Mouse (Mus musculus): ENCODE measurements around the gene Nipsnap2. TPM values are rescaled to one million over a fixed set of nuclear protein-coding genes. Genes with fewer than 3 reads are reported as not detected.
"Not testable (repeated sequence)": the region's sequence is repeated elsewhere in the genome, so short reads cannot be mapped to it uniquely, and the experiment has no call there.

The Nipsnap2 gene
- polyA plus RNA-seq, 1 experiment = 15.2 TPM

DNA sequence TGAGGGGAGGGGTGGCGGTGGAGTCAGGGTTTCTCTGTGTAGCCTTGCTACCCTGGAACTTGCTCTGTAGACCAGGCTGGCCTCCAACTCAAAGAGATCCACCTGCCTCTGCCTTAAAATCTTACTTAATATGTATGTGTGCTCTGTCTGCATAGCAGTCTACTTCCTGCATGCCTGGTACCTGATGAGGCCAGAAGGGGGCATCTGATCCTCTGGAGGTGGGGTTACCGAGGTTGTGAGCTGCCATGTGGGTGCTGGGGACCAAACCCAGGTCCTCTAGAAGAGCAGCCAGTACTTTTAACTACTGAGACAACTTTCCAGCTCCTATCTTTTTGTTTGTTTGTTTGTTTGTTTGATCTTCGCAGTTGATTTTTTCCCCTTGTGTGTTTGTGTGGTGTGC lies 55.3 kb downstream of the Nipsnap2 start:
- Histone ChIP-seq H3K9me3 (no peaks in the 10 kb centered on the region), H3K4me1 (peaks cover 41% of the 10 kb centered on the region), H3K27me3 (replicated peaks) (no peaks in the 10 kb centered on the region), H3K36me3 (replicated peaks; ENCODE audit: low read length) (peaks cover 16% of the 10 kb centered on the region), H3K4me3 (replicated peaks) (no peak overlapping the region)
- no peak for TF ChIP-seq FLI1 (IDR thresholded peaks at IDR 0.05; ENCODE audit: low read length)
- no peak for TF ChIP-seq GATA1 (IDR thresholded peaks at IDR 0.05; ENCODE audit: borderline replicate concordance, low read length)

DNA sequence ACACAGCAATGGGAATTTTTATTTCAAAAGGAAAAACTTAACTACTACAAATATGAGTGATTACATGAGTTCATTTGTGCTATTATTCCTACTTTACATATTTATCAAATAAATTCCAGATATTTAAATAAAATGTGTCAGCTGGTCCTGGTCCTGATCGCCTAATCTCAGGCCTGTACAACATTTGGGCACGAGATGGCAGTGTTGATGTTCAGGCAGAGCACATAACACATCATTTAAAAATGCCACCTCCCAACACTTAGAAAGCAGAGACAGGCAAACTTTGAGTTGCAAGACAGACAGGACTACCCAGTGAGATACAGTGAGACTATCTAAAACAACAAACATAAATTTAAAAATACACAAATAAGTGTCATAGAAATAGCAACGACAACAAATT lies 57.3 kb downstream of the Nipsnap2 start:
- Histone ChIP-seq H3K27me3 (replicated peaks) (no peaks in the 10 kb centered on the region), H3K9me3 (no peaks in the 10 kb centered on the region), H3K4me1 (peaks cover 45% of the 10 kb centered on the region), H3K4me3 (replicated peaks) (no peak overlapping the region), H3K36me3 (replicated peaks; ENCODE audit: low read length) (peaks cover 2% of the 10 kb centered on the region)
- TF ChIP-seq GATA1 (IDR thresholded peaks at IDR 0.05; ENCODE audit: borderline replicate concordance, low read length) (no peak), FLI1 (IDR thresholded peaks at IDR 0.05; ENCODE audit: low read length) (no peak)

DNA sequence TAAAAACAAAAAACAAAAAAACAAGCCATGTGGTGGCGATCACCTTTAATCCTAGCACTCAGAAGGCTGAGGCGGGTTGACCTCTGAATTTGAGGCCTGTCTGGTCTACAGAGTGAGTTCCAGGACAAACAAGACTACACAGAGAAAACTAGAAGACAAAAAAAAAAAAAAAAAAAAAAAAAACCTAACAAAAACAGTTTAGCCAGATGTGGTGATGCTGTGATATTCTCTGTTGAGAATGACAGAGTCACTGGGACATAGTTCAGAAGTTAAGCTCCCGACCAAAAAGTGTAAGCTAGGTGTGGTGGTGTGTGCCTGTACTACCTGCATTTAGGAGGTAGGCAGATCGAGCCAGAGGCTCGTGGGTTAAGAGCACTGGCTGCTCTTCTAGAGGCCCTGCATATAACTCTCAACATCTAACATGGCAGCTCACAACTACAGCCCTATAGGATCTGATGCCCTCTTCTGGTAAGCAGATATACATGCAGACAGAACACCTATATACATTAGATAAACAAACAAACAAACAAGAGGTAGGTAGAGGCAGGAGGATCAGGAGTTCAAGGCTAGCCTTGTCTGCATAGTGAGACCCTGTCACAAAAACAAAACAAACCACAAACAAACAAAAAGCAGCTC lies 60.5 kb downstream of the Nipsnap2 start:
- peak overlapping the region; percentile 14 for H3K4me3 ChIP-seq (replicated peaks)
- TF ChIP-seq FLI1 (IDR thresholded peaks at IDR 0.05; ENCODE audit: low read length) = no peak
- TF ChIP-seq GATA1 (IDR thresholded peaks at IDR 0.05; ENCODE audit: borderline replicate concordance, low read length) = no peak
- no peaks in the 10 kb centered on the region for H3K9me3 ChIP-seq
- H3K36me3 ChIP-seq (replicated peaks; ENCODE audit: low read length) = peaks cover 19% of the 10 kb centered on the region
- peaks cover 43% of the 10 kb centered on the region for H3K4me1 ChIP-seq
- no peaks in the 10 kb centered on the region for H3K27me3 ChIP-seq (replicated peaks)

DNA sequence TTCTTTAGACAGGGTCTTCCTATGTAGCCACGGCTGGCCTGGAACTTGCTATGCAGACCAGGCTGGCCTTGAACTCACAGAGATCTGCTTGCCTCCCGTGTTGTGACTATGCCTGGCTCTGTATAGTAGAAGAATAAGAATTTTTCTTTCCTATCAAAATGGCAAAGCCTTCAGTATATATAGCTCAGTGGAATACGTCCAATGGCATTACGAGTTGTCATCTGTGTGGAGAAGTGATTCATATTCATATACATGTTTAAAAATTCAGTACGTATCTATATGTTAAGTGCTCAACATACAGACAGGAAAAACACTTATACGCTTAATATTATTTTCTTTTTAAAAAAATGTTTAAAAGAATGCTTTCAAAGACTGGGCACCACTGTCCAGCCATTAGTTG lies 61.3 kb downstream of the Nipsnap2 start:
- peaks cover 25% of the 10 kb centered on the region for H3K36me3 ChIP-seq (replicated peaks; ENCODE audit: low read length)
- no peaks in the 10 kb centered on the region for H3K9me3 ChIP-seq
- H3K4me3 ChIP-seq (replicated peaks) = peak overlapping the region; percentile 97
- no peaks in the 10 kb centered on the region for H3K27me3 ChIP-seq (replicated peaks)
- H3K4me1 ChIP-seq = peaks cover 46% of the 10 kb centered on the region
- TF ChIP-seq GATA1 (IDR thresholded peaks at IDR 0.05; ENCODE audit: borderline replicate concordance, low read length) (no peak), FLI1 (IDR thresholded peaks at IDR 0.05; ENCODE audit: low read length) (no peak)

DNA sequence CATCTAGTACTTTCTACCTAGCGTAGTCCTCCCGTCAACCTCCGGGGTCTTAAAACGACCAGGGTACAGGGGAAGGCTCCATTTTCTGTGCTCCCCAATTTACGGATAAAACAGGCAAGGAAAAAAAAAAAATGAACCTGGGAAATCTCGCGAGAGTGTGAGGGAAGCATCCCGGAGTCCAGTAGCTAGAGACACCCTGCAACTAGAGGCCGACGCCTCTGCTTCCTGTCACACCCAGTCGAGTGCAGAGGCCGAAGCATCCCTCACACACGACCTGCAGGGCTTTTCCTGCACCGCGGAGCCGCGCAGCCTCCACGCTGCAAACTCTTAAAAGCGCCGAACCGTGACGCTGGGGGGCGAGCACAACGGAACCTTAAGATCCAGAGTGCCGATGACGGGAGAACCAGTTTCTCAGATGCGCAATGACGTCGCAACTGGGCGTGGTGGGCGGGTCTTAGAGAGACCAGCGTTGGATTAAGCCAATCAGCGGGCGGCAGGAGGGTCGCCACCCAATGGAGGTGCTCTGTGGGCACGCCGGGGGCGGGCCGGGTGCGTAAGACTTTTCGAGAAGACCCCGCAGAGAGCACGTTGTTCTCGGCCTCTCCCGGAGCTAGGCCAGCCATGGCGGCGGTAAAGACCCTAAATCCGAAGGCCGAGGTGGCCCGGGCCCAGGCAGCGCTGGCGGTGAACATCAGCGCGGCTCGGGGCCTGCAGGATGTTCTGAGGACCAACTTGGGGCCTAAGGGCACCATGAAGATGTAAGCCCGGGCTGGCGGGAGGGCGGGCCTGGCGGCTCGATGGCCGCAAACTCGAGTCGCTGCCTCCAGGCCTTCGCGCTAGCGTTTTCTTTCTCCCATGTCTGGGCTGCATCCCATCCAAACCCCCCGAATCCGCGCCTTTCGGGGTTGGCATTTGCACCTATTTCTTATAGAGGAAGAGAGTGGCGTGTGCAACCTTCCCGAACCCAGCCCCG lies 62.2 kb downstream of the Nipsnap2 start, which contains the start of gene Psph:
Gene Psph (minus strand): TSS at position 632 of the 973 bp plus-strand sequence.
- no peaks in the 10 kb centered on the region for H3K27me3 ChIP-seq (replicated peaks)
- peak within 1 kb of the TSS; percentile 97 for H3K4me3 ChIP-seq (replicated peaks)
- H3K36me3 ChIP-seq (replicated peaks; ENCODE audit: low read length) = peaks cover 35% of the 10 kb centered on the region
- H3K9me3 ChIP-seq = no peaks in the 10 kb centered on the region
- peaks cover 46% of the 10 kb centered on the region for H3K4me1 ChIP-seq
- TF ChIP-seq FLI1 (IDR thresholded peaks at IDR 0.05; ENCODE audit: low read length) = no peak
- no peak for TF ChIP-seq GATA1 (IDR thresholded peaks at IDR 0.05; ENCODE audit: borderline replicate concordance, low read length)

DNA sequence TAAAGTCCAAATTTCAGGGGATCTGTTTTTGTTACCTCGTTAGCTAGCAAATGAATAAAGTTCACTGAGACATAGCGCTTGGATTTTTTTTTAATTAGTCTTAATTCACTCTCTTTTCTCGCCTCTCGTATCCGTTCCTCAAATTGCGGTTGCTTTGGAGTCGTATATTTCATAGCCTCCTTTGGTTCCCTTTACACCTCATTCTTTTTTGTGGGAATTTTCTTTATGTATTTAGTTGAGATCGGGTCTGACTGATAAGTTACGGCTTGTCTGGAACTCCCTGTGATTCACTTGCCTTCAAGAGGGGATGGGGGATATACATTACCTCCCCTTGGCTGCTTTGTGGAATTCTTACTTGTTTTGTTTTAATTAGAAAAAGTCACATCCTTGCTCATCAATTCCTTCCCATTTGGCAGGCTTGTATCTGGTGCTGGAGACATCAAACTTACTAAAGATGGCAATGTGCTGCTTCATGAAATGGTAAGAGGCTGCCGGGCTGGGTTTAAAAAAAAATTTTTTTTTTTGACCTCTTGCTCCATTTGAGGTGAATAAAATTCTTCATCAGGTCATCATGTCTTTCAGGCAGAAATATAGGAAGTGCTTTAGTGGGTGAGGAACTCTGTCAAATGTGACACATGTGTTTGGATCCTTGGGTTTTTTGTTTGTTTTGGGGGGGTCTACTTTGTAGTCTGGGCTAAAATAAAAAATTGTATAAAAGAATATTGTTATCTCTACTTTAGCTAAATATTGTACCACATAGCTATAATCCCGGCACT lies 63.1 kb downstream of the Nipsnap2 start:
- H3K4me1 ChIP-seq = peaks cover 42% of the 10 kb centered on the region
- peak overlapping the region; percentile 97 for H3K4me3 ChIP-seq (replicated peaks)
- H3K27me3 ChIP-seq (replicated peaks) = no peaks in the 10 kb centered on the region
- TF ChIP-seq FLI1 (IDR thresholded peaks at IDR 0.05; ENCODE audit: low read length) (no peak), GATA1 (IDR thresholded peaks at IDR 0.05; ENCODE audit: borderline replicate concordance, low read length) (no peak)
- H3K9me3 ChIP-seq = no peaks in the 10 kb centered on the region
- peaks cover 44% of the 10 kb centered on the region for H3K36me3 ChIP-seq (replicated peaks; ENCODE audit: low read length)

DNA sequence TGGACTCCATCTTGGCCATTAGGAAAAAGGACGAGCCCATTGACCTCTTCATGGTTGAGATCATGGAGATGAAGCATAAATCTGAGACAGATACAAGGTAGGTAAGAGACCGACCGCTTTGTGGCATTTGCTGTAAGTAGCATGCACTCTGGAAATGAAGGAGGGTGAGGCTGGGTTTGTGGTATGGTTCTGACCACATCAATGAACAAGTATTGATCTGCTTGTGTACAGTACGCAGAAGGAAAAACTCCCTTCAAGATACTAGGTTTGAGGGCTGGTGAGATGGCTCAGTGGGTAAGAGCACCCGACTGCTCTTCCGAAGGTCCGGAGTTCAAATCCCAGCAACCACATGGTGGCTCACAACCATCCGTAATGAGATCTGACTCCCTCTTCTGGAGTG lies 65.7 kb downstream of the Nipsnap2 start:
- peaks cover 59% of the 10 kb centered on the region for H3K36me3 ChIP-seq (replicated peaks; ENCODE audit: low read length)
- H3K4me1 ChIP-seq = peaks cover 40% of the 10 kb centered on the region
- not testable (repeated sequence) for H3K9me3 ChIP-seq; H3K27me3 ChIP-seq (replicated peaks); H3K4me3 ChIP-seq (replicated peaks)

Other genes starting within 250 kb of the Nipsnap2 start
- gene Sfswap, start 223.8 kb upstream of the Nipsnap2 start, polyA plus RNA-seq (2012; ENCODE audit: insufficient read depth, low replicate concordance) = 48.3 and 60.9 TPM in 2 replicates
- 0.76 TPM in 1 of 2 replicates, not detected in the other for gene Mmp17, start 140.9 kb upstream of the Nipsnap2 start, polyA plus RNA-seq (2012; ENCODE audit: insufficient read depth, low replicate concordance)
- gene Zfp11, start 55.0 kb upstream of the Nipsnap2 start, polyA plus RNA-seq (2012; ENCODE audit: insufficient read depth, low replicate concordance) = not detected in 2 replicates
- gene Sept14, start 16.6 kb upstream of the Nipsnap2 start, polyA plus RNA-seq (2012; ENCODE audit: insufficient read depth, low replicate concordance) = not detected in 2 replicates
- 21.1 TPM in 1 of 2 replicates, not detected in the other for gene Mrps17, start 9.6 kb upstream of the Nipsnap2 start, polyA plus RNA-seq (2012; ENCODE audit: insufficient read depth, low replicate concordance)
- 22.7 and 35.1 TPM in 2 replicates for gene Psph, start 62.4 kb downstream of the Nipsnap2 start, polyA plus RNA-seq (2012; ENCODE audit: insufficient read depth, low replicate concordance)
- gene Sumf2, start 121.9 kb downstream of the Nipsnap2 start, polyA plus RNA-seq (2012; ENCODE audit: insufficient read depth, low replicate concordance) = 17.8 and 32.9 TPM in 2 replicates
- gene Chchd2, start 162.4 kb downstream of the Nipsnap2 start, polyA plus RNA-seq (2012; ENCODE audit: insufficient read depth, low replicate concordance) = 915 and 1,909 TPM in 2 replicates
- gene Zbed5, start 170.7 kb downstream of the Nipsnap2 start, polyA plus RNA-seq (2012; ENCODE audit: insufficient read depth, low replicate concordance) = 2.8 TPM in 1 of 2 replicates, not detected in the other
- gene Phkg1, start 173.5 kb downstream of the Nipsnap2 start, polyA plus RNA-seq (2012; ENCODE audit: insufficient read depth, low replicate concordance) = 0.19 TPM in 1 of 2 replicates, not detected in the other
- 2.4 TPM in 1 of 2 replicates, not detected in the other for gene Nupr1l, start 183.5 kb downstream of the Nipsnap2 start, polyA plus RNA-seq (2012; ENCODE audit: insufficient read depth, low replicate concordance)
- gene Vkorc1l1, start 216.9 kb downstream of the Nipsnap2 start, polyA plus RNA-seq (2012; ENCODE audit: insufficient read depth, low replicate concordance) = 3.5 and 13.7 TPM in 2 replicates

Data from megakaryocyte, embryonic 14.5 days (primary cell).